Mouse (Mus musculus): Measurements from ENCODE around the gene Akr1cl. TPM values are rescaled to one million over a fixed set of nuclear protein-coding genes. Genes with fewer than 3 reads are reported as not detected.

The Akr1cl gene
- total RNA-seq, 1 experiment, result 1.6 TPM

DNA sequence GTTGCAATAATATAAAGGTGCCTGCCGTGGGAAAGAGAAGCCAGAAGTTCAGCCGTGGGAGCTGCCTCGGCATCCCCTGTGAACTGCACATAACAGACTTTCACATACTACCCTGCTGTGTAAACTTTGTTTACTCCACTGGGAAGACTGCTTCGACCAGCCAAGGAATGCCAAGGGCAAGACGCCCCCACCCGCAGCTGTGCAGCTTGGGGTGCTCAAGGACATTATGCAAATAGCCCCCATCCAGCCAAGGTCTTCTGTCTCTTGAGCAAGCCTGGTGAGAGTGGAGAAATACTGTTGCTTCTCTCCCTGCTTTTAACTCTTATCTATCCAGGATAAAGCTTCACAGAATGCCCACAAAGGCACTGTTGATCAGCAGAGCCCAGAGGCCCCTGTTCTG lies 8.2 kb upstream of the Akr1cl start:
- Histone ChIP-seq H3K9me3 (ENCODE audit: control insufficient read depth, insufficient read depth, low read depth, low read length) (no peaks in the 10 kb centered on the region), H3K4me1 (ENCODE audit: control insufficient read depth in 2 of 2, insufficient read depth in 2 of 2, low read length in 2 of 2, poor library complexity in 1 of 2) (peaks cover 8 to 16% of the 10 kb centered on the region in 2 experiments; a peak in 3 of 4 replicates), H3K4me3 (ENCODE audit: insufficient read depth in 1 of 2, low read depth in 1 of 2, low read length in 2 of 2, poor library complexity in 1 of 2, severe bottlenecking in 1 of 2) (no peak overlapping the region), H3K9ac (ENCODE audit: insufficient read depth, low read depth, low read length, poor library complexity, severe bottlenecking) (no peak overlapping the region), H3K27ac (ENCODE audit: insufficient read depth, low read depth, low read length, poor library complexity, severe bottlenecking) (no peak overlapping the region; the same call in 1 of the 2 replicates), H3K36me3 (ENCODE audit: control insufficient read depth, insufficient read depth, low read length, poor library complexity, severe bottlenecking) (no peaks in the 10 kb centered on the region)
- TF ChIP-seq ZC3H11A (IDR thresholded peaks at IDR 0.05; ENCODE audit: borderline replicate concordance, low read depth, low read length) (no peak), ZNF384 (IDR thresholded peaks at IDR 0.05; ENCODE audit: low read depth, low read length) (no peak), HCFC1 (IDR thresholded peaks at IDR 0.05; ENCODE audit: borderline replicate concordance, insufficient read depth, low read length) (peak; percentile 40; the same call in 1 of the 2 replicates), CHD2 (IDR thresholded peaks at IDR 0.05; ENCODE audit: low read depth, low read length) (peak; percentile 39; the same call in 1 of the 2 replicates), MAFK (IDR thresholded peaks at IDR 0.05; ENCODE audit: insufficient read depth, low read depth, low read length) (no peak)
- in situ Hi-C loops (cut with MboI; ENCODE audit: low sequenced_read_pairs in 2 of 2, unreplicated experiment in 2 of 2), result no loop called here
- DNase-seq (ENCODE audit: low read depth, low spot score), result no peak

DNA sequence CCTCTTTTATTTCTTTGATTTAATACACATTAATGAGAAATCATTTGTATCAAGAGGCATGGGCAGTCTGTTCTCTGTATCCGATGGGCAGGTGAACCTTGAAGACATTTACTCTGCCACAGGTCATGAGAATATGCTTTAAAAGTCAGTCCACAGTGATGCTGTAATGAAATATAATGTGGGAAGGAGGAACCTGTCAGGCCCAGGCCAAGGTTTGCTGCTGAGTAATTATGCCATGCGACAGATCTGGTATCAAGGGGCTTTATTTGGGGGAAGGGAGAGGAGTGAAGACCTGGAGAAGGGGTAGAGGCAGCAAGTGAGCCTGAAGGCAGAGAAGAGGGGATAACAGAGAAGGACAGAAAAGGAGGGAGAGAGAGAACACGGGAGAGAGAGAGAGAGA lies 7.1 kb upstream of the Akr1cl start:
- no peaks in the 10 kb centered on the region for H3K9me3 ChIP-seq (ENCODE audit: control insufficient read depth, insufficient read depth, low read depth, low read length)
- no peak overlapping the region for H3K4me3 ChIP-seq (ENCODE audit: insufficient read depth in 1 of 2, low read depth in 1 of 2, low read length in 2 of 2, poor library complexity in 1 of 2, severe bottlenecking in 1 of 2)
- peaks cover 8 to 16% of the 10 kb centered on the region in 2 experiments; a peak in 3 of 4 replicates for H3K4me1 ChIP-seq (ENCODE audit: control insufficient read depth in 2 of 2, insufficient read depth in 2 of 2, low read length in 2 of 2, poor library complexity in 1 of 2)
- no peaks in the 10 kb centered on the region for H3K36me3 ChIP-seq (ENCODE audit: control insufficient read depth, insufficient read depth, low read length, poor library complexity, severe bottlenecking)
- no peak overlapping the region for H3K9ac ChIP-seq (ENCODE audit: insufficient read depth, low read depth, low read length, poor library complexity, severe bottlenecking)
- TF ChIP-seq CHD2 (IDR thresholded peaks at IDR 0.05; ENCODE audit: low read depth, low read length) (no peak), ZNF384 (IDR thresholded peaks at IDR 0.05; ENCODE audit: low read depth, low read length) (no peak), HCFC1 (IDR thresholded peaks at IDR 0.05; ENCODE audit: borderline replicate concordance, insufficient read depth, low read length) (no peak), MAFK (IDR thresholded peaks at IDR 0.05; ENCODE audit: insufficient read depth, low read depth, low read length) (no peak), ZC3H11A (IDR thresholded peaks at IDR 0.05; ENCODE audit: borderline replicate concordance, low read depth, low read length) (no peak)
- in situ Hi-C loops (cut with MboI; ENCODE audit: low sequenced_read_pairs in 2 of 2, unreplicated experiment in 2 of 2), result no loop called here
- no peak overlapping the region for H3K27ac ChIP-seq (ENCODE audit: insufficient read depth, low read depth, low read length, poor library complexity, severe bottlenecking)
- DNase-seq (ENCODE audit: low read depth, low spot score), result no peak

DNA sequence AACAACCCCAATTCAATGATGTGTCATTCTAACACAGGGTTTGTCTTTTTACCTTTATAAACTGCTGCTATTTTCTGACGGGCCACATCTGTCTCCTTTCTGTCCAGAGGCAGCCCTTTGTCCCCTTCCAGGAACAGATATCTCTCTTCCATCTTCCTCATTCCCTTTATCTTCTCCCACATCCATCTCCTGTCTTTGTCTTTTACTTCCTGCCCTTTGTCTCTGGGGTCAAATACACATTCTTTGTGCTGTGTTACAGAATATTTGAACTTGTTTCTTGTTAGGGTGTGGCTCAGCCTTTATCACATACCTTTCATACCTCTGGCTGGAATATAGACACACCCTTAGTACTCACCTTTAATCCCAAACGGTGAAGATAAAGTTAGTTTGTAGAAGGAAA lies 5.0 kb upstream of the Akr1cl start:
- peaks cover 8 to 16% of the 10 kb centered on the region in 2 experiments; a peak in 3 of 4 replicates for H3K4me1 ChIP-seq (ENCODE audit: control insufficient read depth in 2 of 2, insufficient read depth in 2 of 2, low read length in 2 of 2, poor library complexity in 1 of 2)
- in situ Hi-C loops (cut with MboI; ENCODE audit: low sequenced_read_pairs in 2 of 2, unreplicated experiment in 2 of 2), result no loop called here

DNA sequence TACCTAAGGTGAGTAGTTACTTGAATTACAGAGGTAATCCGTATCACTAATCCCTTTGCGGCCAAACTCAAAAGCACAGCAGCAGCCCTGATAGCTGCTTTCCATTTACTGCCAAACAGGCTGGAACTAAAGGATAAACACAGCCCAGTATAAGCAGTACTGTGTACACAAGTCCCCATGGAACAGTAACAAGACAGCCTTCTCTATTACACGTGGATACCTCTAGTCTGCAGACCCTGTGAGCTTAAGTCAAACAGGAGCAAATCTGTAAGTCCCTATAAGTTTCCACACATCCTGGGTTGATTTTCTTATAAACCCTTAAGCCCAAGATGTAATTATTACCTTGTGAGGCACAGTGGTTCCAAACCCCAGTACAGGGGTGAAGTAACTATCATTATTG lies 3.0 kb upstream of the Akr1cl start:
- in situ Hi-C loops (cut with MboI; ENCODE audit: low sequenced_read_pairs in 2 of 2, unreplicated experiment in 2 of 2), result no loop called here
- TF ChIP-seq CHD2 (IDR thresholded peaks at IDR 0.05; ENCODE audit: low read depth, low read length), result no peak
- TF ChIP-seq HCFC1 (IDR thresholded peaks at IDR 0.05; ENCODE audit: borderline replicate concordance, insufficient read depth, low read length), result no peak
- TF ChIP-seq ZNF384 (IDR thresholded peaks at IDR 0.05; ENCODE audit: low read depth, low read length), result no peak
- no peak for TF ChIP-seq ZC3H11A (IDR thresholded peaks at IDR 0.05; ENCODE audit: borderline replicate concordance, low read depth, low read length)
- TF ChIP-seq MAFK (IDR thresholded peaks at IDR 0.05; ENCODE audit: insufficient read depth, low read depth, low read length), result no peak
- DNase-seq (ENCODE audit: low read depth, low spot score), result no peak

More for the DNA sequence above, 5.0 kb upstream of the Akr1cl start:
- Histone ChIP-seq H3K36me3 (ENCODE audit: control insufficient read depth, insufficient read depth, low read length, poor library complexity, severe bottlenecking) (no peaks in the 10 kb centered on the region), H3K9ac (ENCODE audit: insufficient read depth, low read depth, low read length, poor library complexity, severe bottlenecking) (no peak overlapping the region), H3K9me3 (ENCODE audit: control insufficient read depth, insufficient read depth, low read depth, low read length) (no peaks in the 10 kb centered on the region), H3K27ac (ENCODE audit: insufficient read depth, low read depth, low read length, poor library complexity, severe bottlenecking) (no peak overlapping the region; the same call in 1 of the 2 replicates), H3K4me3 (ENCODE audit: insufficient read depth in 1 of 2, low read depth in 1 of 2, low read length in 2 of 2, poor library complexity in 1 of 2, severe bottlenecking in 1 of 2) (no peak overlapping the region)
- peak; percentile 41 for DNase-seq (ENCODE audit: low read depth, low spot score)
- TF ChIP-seq MAFK (IDR thresholded peaks at IDR 0.05; ENCODE audit: insufficient read depth, low read depth, low read length) (no peak), ZC3H11A (IDR thresholded peaks at IDR 0.05; ENCODE audit: borderline replicate concordance, low read depth, low read length) (no peak), HCFC1 (IDR thresholded peaks at IDR 0.05; ENCODE audit: borderline replicate concordance, insufficient read depth, low read length) (no peak), CHD2 (IDR thresholded peaks at IDR 0.05; ENCODE audit: low read depth, low read length) (no peak; the same call in 1 of the 2 replicates), ZNF384 (IDR thresholded peaks at IDR 0.05; ENCODE audit: low read depth, low read length) (no peak)

More for the DNA sequence above, 3.0 kb upstream of the Akr1cl start:
- no peak overlapping the region for H3K9ac ChIP-seq (ENCODE audit: insufficient read depth, low read depth, low read length, poor library complexity, severe bottlenecking)
- no peak overlapping the region for H3K4me3 ChIP-seq (ENCODE audit: insufficient read depth in 1 of 2, low read depth in 1 of 2, low read length in 2 of 2, poor library complexity in 1 of 2, severe bottlenecking in 1 of 2)
- H3K4me1 ChIP-seq (ENCODE audit: control insufficient read depth in 2 of 2, insufficient read depth in 2 of 2, low read length in 2 of 2, poor library complexity in 1 of 2), result peaks cover 5 to 11% of the 10 kb centered on the region in 2 experiments; a peak in 3 of 4 replicates
- no peaks in the 10 kb centered on the region for H3K9me3 ChIP-seq (ENCODE audit: control insufficient read depth, insufficient read depth, low read depth, low read length)
- no peak overlapping the region for H3K27ac ChIP-seq (ENCODE audit: insufficient read depth, low read depth, low read length, poor library complexity, severe bottlenecking)
- no peaks in the 10 kb centered on the region for H3K36me3 ChIP-seq (ENCODE audit: control insufficient read depth, insufficient read depth, low read length, poor library complexity, severe bottlenecking)

Measured in ES-E14 (cell line).